Mouse (Mus musculus) cerebellum, adult 9-11 months (tissue): ENCODE measurements around the gene 4930470P17Rik.
"Not testable (repeated sequence)": the region's sequence is repeated elsewhere in the genome, so short reads cannot be mapped to it uniquely, and the experiment has no call there.

Source experiments
- DNase-seq: peaks from one replicate; pipeline ENCODE4 v3.0.0; 2022

4930470P17Rik gene

GRCm38 (mm10) chr2:170601917-170602316 is at the start of gene 4930470P17Rik:
Gene 4930470P17Rik (minus strand): TSS chr2:170602017.
- DNase-seq, result no peak

GRCm38 (mm10) chr2:170651483-170651882 is 49.7 kb upstream of the 4930470P17Rik start:
- no peak for DNase-seq

- no peak for DNase-seq
Measured at GRCm38 (mm10) chr2:170648542-170648941, 46.7 kb upstream of the 4930470P17Rik start.

- DNase-seq, result no peak
Measured at GRCm38 (mm10) chr2:170646201-170646600, 44.4 kb upstream of the 4930470P17Rik start.

- DNase-seq, result no peak
Measured at GRCm38 (mm10) chr2:170642338-170642806, 40.6 kb upstream of the 4930470P17Rik start.

- no peak for DNase-seq
Measured at GRCm38 (mm10) chr2:170640281-170640680, 38.5 kb upstream of the 4930470P17Rik start.

- DNase-seq, result no peak
Measured at GRCm38 (mm10) chr2:170638746-170639145, 36.9 kb upstream of the 4930470P17Rik start.

GRCm38 (mm10) chr2:170632998-170633622 is 31.3 kb upstream of the 4930470P17Rik start:
- DNase-seq, result no peak

- DNase-seq, result no peak
Measured at GRCm38 (mm10) chr2:170632386-170632785, 30.6 kb upstream of the 4930470P17Rik start.

- DNase-seq, result no peak
Measured at GRCm38 (mm10) chr2:170631375-170631774, 29.6 kb upstream of the 4930470P17Rik start.

- no peak for DNase-seq
Measured at GRCm38 (mm10) chr2:170630553-170630952, 28.7 kb upstream of the 4930470P17Rik start.

- not testable (repeated sequence) for DNase-seq
Measured at GRCm38 (mm10) chr2:170627991-170628390, 26.2 kb upstream of the 4930470P17Rik start.

- not testable (repeated sequence) for DNase-seq
Measured at GRCm38 (mm10) chr2:170624201-170624880, 22.5 kb upstream of the 4930470P17Rik start.

- DNase-seq, result no peak
Measured at GRCm38 (mm10) chr2:170622985-170623384, 21.2 kb upstream of the 4930470P17Rik start.

GRCm38 (mm10) chr2:170618862-170619492 is 17.2 kb upstream of the 4930470P17Rik start:
- no peak for DNase-seq

- DNase-seq, result not testable (repeated sequence)
Measured at GRCm38 (mm10) chr2:170611794-170612193, 10.0 kb upstream of the 4930470P17Rik start.

GRCm38 (mm10) chr2:170601171-170601570 is 646 bp downstream of the 4930470P17Rik start:
- DNase-seq, result no peak

- no peak for DNase-seq
Measured at GRCm38 (mm10) chr2:170597586-170597985, 4.2 kb downstream of the 4930470P17Rik start.

GRCm38 (mm10) chr2:170596726-170597125 is 5.1 kb downstream of the 4930470P17Rik start:
- DNase-seq, result no peak

- DNase-seq, result no peak
Measured at GRCm38 (mm10) chr2:170592161-170592560, 9.7 kb downstream of the 4930470P17Rik start.

- DNase-seq, result no peak
Measured at GRCm38 (mm10) chr2:170588369-170588900, 13.4 kb downstream of the 4930470P17Rik start.

- DNase-seq, result no peak
Measured at GRCm38 (mm10) chr2:170584678-170585077, 17.1 kb downstream of the 4930470P17Rik start.

GRCm38 (mm10) chr2:170579551-170579950 is 22.3 kb downstream of the 4930470P17Rik start:
- no peak for DNase-seq
